Mouse (Mus musculus): ENCODE results near the gene Lrrc75b.

GRCm38 (mm10) chr10:75608975-75609374 is 48.8 kb upstream of the Lrrc75b start:
- no peak for TF ChIP-seq CHD2 (IDR thresholded peaks at IDR 0.05; ENCODE audit: low read depth, low read length)
- TF ChIP-seq MAFK (IDR thresholded peaks at IDR 0.05; ENCODE audit: insufficient read depth, low read depth, low read length), result no peak
- TF ChIP-seq ZC3H11A (IDR thresholded peaks at IDR 0.05; ENCODE audit: borderline replicate concordance, low read depth, low read length), result no peak
- no peak for TF ChIP-seq HCFC1 (IDR thresholded peaks at IDR 0.05; ENCODE audit: borderline replicate concordance, insufficient read depth, low read length)
- no peak for TF ChIP-seq ZNF384 (IDR thresholded peaks at IDR 0.05; ENCODE audit: low read depth, low read length)

Measured in ES-E14 (cell line).